Mouse (Mus musculus): ENCODE data around the gene Lrriq4.

DNA sequence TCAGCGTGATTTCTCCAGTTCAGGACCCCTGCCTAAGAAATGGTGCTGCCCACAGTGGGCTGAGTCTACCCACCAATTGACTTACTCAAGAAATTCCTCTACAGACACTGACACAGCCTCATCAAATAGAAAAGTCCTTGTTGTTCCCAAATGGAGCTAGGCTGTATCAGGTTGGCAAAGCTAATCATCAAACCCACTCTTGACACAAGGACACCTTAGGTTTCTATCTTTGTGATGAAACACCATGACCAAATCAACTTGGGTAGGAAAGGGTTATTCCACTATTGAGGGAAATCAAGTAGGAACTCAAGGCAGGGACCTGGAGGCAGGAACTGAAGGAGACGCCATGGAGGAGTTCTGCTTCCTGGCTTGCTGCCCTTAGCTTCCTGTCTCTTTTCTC is at the start of gene Lrriq4:
- no peak for TF ChIP-seq POLR2A (IDR thresholded peaks at IDR 0.05; ENCODE audit: borderline replicate concordance, extremely low read depth, insufficient read depth, insufficient read length, poor library complexity, severe bottlenecking)
- no peak for TF ChIP-seq CTCF (IDR thresholded peaks at IDR 0.05; ENCODE audit: borderline replicate concordance, extremely low read depth, insufficient read depth, insufficient read length)

All from brain, embryonic 14.5 days (tissue).